22 mouse cellular contexts compared by ENCODE assay signal in genomic region chr9:97495056-97495455, GRCm38 (mm10).
"Had no signal": no experiment of that assay in that cellular context is flagged by ENCODE, and none has a peak within 500 bp of the region (broad histone marks: within the 10 kb centered on the region; RNA-seq: fewer than 3 reads in every experiment).

No protein-coding gene starts in this region.

- H3K4me1 ChIP-seq: neural tube, embryonic 12.5 days had no signal

- H3K4me2 ChIP-seq: limb, embryonic 12.5 days; limb, embryonic 15.5 days; liver, embryonic 11.5 days; lung, embryonic 15.5 days; midbrain, embryonic 12.5 days; neural tube, embryonic 12.5 days; neural tube, embryonic 15.5 days had no signal

- H3K4me3 ChIP-seq: layer of hippocampus, adult 2 months; limb, embryonic 12.5 days; limb, embryonic 15.5 days; lung, embryonic 15.5 days; midbrain, embryonic 12.5 days; neural tube, embryonic 12.5 days; neural tube, embryonic 15.5 days had no signal

- H3K27ac ChIP-seq: layer of hippocampus, adult 2 months; limb, embryonic 12.5 days; limb, embryonic 15.5 days; liver, embryonic 14.5 days; lung, embryonic 15.5 days; midbrain, embryonic 12.5 days; neural tube, embryonic 12.5 days; neural tube, embryonic 15.5 days; stomach, postnatal 0 days had no signal

- H3K36me3 ChIP-seq: limb, embryonic 12.5 days; limb, embryonic 15.5 days; lung, embryonic 15.5 days; midbrain, embryonic 12.5 days; neural tube, embryonic 12.5 days; neural tube, embryonic 15.5 days had no signal

- H3K27me3 ChIP-seq: limb, embryonic 12.5 days; limb, embryonic 15.5 days; lung, embryonic 15.5 days; midbrain, embryonic 12.5 days; neural tube, embryonic 12.5 days; neural tube, embryonic 15.5 days had no signal

- ATAC-seq: liver, postnatal 0 days had no signal

- H3K9ac ChIP-seq: limb, embryonic 12.5 days; limb, embryonic 15.5 days; liver, embryonic 14.5 days; liver, postnatal 0 days; lung, embryonic 15.5 days; midbrain, embryonic 12.5 days; neural tube, embryonic 12.5 days; neural tube, embryonic 15.5 days had no signal

- H3K9me3 ChIP-seq: limb, embryonic 12.5 days; limb, embryonic 15.5 days; lung, embryonic 15.5 days; midbrain, embryonic 12.5 days; neural tube, embryonic 12.5 days; neural tube, embryonic 15.5 days had no signal

- DNase-seq: kidney, adult 9 months; kidney, postnatal 14 days; layer of hippocampus, adult 9-11 months; liver, postnatal 0 days; lung, postnatal 14 days; lung, postnatal 4 days; right cerebral cortex, adult 18-20 months; right cerebral cortex, postnatal 14 days; right cerebral cortex, postnatal 4 days; thymus, adult 2 months; thymus, postnatal 14 days; thymus, postnatal 4 days had no signal
